Mouse (Mus musculus) small intestine, adult 2 months (tissue): Measurements from ENCODE around the gene Apoc2. TPM values are rescaled to one million over a fixed set of nuclear protein-coding genes. Genes with fewer than 3 reads are reported as not detected.

ENCODE experiments used
- H3K27ac ChIP-seq: fragments of 200-500 bp; 2 replicates; pipeline ENCODE4 v1.5.1; 2012; ENCODE audit warnings: low read depth, low read length, control low read depth, inconsistent platforms; ENCODE audit not compliant: insufficient read depth
- H3K27me3 ChIP-seq: fragments of 200-500 bp; 2 replicates; pipeline ENCODE4 v1.6.1; 2012; ENCODE audit warnings: mild to moderate bottlenecking, moderate library complexity, low read length, inconsistent platforms; ENCODE audit not compliant: control insufficient read depth, insufficient read depth
- H3K36me3 ChIP-seq: fragments of 200-500 bp; 2 replicates; pipeline ENCODE4 v1.6.1; 2012; ENCODE audit warnings: mild to moderate bottlenecking, low read length, control low read depth, inconsistent platforms; ENCODE audit not compliant: control insufficient read depth, insufficient read depth
- H3K4me1 ChIP-seq: fragments of 200-500 bp; 2 replicates; pipeline ENCODE4 v1.6.1; 2012; ENCODE audit warnings: low read length, inconsistent platforms, mixed read lengths; ENCODE audit not compliant: control insufficient read depth, insufficient read depth, insufficient read length
- H3K4me3 ChIP-seq: fragments of 200-500 bp; 2 replicates; pipeline ENCODE4 v1.5.1; 2012; ENCODE audit warnings: low read depth, mild to moderate bottlenecking, control low read depth, inconsistent platforms, low read length, moderate library complexity
- CTCF ChIP-seq: fragments of 200-500 bp; IDR thresholded peaks from 2 replicates; pipeline ENCODE4 v1.5.1; 2012; ENCODE audit warnings: low read depth, mild to moderate bottlenecking, control low read depth, inconsistent platforms, low read length, moderate library complexity, mixed read lengths; ENCODE audit not compliant: insufficient replicate concordance, insufficient read length; ENCODE audit errors: extremely low read depth
- POLR2A ChIP-seq: fragments of 200-500 bp; IDR thresholded peaks from 2 replicates; pipeline ENCODE4 v1.6.1; 2012; ENCODE audit warnings: low read depth, mild to moderate bottlenecking, control low read depth, inconsistent platforms, low read length, moderate library complexity
- WGBS: fragments of 180-500 bp; shearing (Covaris S2); methylation state at CpG from one replicate; pipeline ENCODE4 v1.1.7; 2018; 5-methylcytosine and 5-hydroxymethylcytosine counted together
- polyA plus RNA-seq: library from polyadenylated mRNA; depleted of rRNA; stranded (reverse); fragments of >200 nt; gene quantifications from 2 replicates; pipeline ENCODE4 v1.2.3, GENCODE M21; 2012

The Apoc2 gene
- polyA plus RNA-seq, 1 experiment, result 1,337 TPM

DNA sequence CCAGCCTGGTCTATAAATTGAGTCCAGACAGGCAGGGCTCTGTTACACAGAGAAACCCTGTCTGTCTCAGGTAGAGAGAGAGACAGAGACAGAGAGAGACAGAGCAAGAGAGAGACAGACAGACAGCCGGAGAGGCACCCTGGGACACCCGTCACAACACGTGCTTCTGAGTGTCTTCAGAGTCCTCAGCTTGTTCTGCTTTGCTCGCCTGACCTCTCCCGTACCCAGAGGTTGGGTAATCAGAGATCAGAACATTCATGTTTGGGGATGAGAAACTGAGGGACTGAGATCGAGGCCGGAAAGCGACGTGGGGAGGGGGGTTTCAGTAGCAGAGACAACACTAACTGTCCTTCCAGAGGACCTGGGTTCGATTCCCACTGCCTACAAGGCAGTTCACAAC is 1.9 kb downstream of the Apoc2 start:
- H3K36me3 ChIP-seq, result no peaks in the 10 kb centered on the region
- TF ChIP-seq POLR2A (no peak), CTCF (no peak)
- H3K4me1 ChIP-seq, result peaks cover 31% of the 10 kb centered on the region
- 78% methylated on average over 10 of the region's 10 CpGs for WGBS
- H3K4me3 ChIP-seq, result peak overlapping the region; percentile 51
- H3K27me3 ChIP-seq, result no peaks in the 10 kb centered on the region
- H3K27ac ChIP-seq, result peak overlapping the region; percentile 82

DNA sequence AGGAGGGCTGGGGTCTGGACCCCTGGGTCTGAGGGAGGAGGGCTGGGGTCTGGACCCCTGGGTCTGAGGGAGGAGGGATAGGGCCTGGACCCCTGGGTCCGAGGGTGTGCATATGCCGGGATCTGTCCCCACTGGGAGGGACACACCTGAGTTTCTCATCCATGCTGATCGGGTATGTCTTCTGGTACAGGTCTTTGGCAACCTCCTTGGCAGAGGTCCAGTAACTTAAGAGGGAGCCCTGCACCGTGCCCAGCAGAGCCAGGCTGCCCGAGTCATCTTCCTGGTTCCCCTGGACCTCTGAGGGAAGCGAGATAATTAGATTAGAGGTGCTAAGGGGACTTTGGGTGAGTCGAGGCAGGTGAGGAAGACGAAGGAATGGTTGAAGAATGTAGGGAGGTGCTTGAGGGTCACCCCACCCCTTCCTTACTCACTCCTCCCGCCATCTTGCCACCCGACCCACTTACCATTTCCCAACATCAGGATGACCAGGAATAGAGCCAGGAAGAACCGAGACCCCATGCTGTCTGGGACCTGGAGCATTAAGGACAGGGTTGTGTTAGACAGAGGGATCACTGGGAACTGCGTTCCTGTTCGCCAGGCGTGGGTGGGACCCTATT is 4.5 kb downstream of the Apoc2 start:
- Histone ChIP-seq H3K4me1 (peaks cover 23% of the 10 kb centered on the region), H3K27ac (no peak overlapping the region), H3K4me3 (no peak overlapping the region), H3K27me3 (no peaks in the 10 kb centered on the region), H3K36me3 (no peaks in the 10 kb centered on the region)
- 44% methylated on average over 14 of the region's 14 CpGs for WGBS
- no peak for TF ChIP-seq CTCF
- TF ChIP-seq POLR2A, result no peak

DNA sequence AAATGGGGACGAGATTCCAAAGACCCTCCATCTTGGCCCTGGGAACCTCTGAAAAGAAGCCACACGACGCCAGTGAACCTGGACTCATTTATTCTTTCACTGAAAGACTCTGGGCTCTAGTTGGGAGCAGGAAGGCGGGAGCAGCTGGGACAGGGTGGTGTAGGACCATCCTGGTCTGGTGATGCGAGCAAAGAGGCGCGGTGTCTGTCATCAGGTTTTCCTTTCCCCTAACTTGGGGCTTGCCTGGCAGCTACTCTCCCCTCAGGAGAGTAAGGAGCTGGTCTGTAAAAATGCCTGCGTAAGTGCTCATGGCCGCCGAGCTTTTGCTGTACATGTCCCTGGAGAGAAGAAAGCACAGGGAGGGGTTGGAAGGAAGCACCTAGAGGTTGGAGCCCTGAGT is 6.2 kb downstream of the Apoc2 start:
- no peak for TF ChIP-seq CTCF
- no peak for TF ChIP-seq POLR2A
- 87% methylated on average over 10 of the region's 10 CpGs for WGBS
- Histone ChIP-seq H3K4me3 (no peak overlapping the region), H3K36me3 (no peaks in the 10 kb centered on the region), H3K27me3 (no peaks in the 10 kb centered on the region), H3K4me1 (peaks cover 11% of the 10 kb centered on the region), H3K27ac (no peak overlapping the region)

DNA sequence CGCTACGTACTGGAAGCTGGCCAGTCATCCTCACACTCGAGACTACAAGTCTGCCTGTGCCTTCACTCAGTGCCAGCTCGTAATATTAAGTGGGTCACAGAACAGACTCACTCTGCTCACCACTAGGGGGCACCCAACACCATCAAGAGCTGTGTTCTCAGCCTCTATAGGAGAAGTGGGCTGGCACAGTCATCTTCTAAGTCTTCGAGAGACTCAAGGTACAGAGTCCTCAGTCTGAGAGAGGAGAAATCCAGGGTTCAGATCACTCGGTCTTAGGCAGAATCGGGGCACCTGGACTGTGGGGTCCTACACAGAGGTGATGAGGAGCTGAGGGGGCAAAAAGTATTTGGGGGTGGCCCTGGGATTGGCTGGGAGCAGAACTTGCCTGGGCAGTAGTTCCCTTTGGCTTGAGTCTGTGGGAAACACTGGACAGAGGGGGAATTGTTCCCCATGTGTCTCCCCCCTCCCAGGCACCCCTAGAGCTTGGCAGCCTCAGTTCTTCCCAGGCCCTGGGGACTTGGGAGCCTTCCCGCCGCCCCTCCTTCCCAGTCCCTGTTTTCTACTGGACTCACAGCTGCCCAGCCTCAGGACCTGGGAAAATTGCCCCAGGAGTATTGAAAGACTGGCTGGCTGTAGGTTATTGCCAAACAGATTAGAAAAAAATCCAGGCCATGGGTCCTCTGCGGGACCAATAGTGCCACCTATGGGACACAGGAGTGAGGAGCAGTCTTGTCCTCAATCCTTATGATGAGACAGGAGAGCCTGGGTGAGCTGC is 8.6 kb downstream of the Apoc2 start:
- H3K4me1 ChIP-seq, result peaks cover 4% of the 10 kb centered on the region; the same call in 1 of the 2 replicates
- peak overlapping the region; percentile 71 for H3K27ac ChIP-seq
- WGBS, result 7% methylated on average over 10 of the region's 10 CpGs
- H3K36me3 ChIP-seq, result no peaks in the 10 kb centered on the region
- H3K27me3 ChIP-seq, result no peaks in the 10 kb centered on the region
- H3K4me3 ChIP-seq, result peak overlapping the region; percentile 27
- TF ChIP-seq POLR2A (no peak), CTCF (peak; percentile 88; the same call in 1 of the 2 replicates)

DNA sequence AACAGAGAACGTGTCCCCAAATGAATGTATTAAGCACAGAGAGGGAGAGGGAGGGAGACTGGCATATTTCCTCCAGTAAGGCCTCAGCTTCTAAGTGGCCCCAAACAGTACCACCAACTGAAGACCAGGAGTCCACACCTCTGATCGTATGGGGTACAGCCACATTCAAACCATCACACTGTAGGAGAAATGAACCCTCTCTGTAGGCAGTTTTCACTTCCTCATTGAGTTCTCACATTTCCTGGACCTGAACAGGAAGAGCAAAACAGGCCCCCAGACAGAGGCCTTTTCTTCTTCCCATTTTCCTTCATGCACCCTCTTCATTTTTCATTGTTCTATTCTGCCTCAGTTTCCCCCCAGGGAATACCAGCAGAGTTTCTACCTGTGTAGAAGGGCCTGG is 10.3 kb downstream of the Apoc2 start:
- TF ChIP-seq POLR2A (no peak), CTCF (no peak)
- H3K4me3 ChIP-seq, result no peak overlapping the region
- no peaks in the 10 kb centered on the region for H3K27me3 ChIP-seq
- 0 out of 2 replicates have a peak overlapping the region, but pooled peaks have one; percentile 5 for H3K27ac ChIP-seq
- no peaks in the 10 kb centered on the region for H3K36me3 ChIP-seq
- WGBS, result 81% methylated on average over 2 of the region's 2 CpGs
- H3K4me1 ChIP-seq, result peaks cover 10% of the 10 kb centered on the region; the same call in 1 of the 2 replicates

DNA sequence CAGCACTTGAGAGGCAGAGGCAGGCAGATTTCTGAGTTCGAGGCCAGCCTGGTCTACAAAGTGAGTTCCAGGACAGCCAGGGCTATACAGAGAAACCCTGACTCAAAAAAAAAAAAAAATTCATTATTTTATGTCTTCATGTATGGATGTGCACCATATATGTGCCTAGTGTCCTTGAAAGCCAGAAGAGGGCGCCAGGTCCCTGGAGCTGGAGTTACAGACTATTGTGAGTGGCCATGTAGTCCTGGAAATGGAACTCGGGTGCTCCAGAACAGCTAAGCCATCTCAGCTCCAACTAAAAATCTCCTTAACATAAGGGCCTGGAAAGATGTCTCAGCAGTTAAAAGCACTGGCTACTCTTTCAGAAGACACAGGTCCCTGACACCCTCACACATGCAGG is 11.0 kb downstream of the Apoc2 start:
- Histone ChIP-seq H3K36me3 (peaks cover 1% of the 10 kb centered on the region), H3K4me1 (peaks cover 10% of the 10 kb centered on the region; the same call in 1 of the 2 replicates), H3K4me3 (no peak overlapping the region), H3K27ac (no peak overlapping the region), H3K27me3 (no peaks in the 10 kb centered on the region)
- 81% methylated on average over 3 of the region's 3 CpGs for WGBS
- TF ChIP-seq CTCF (peak; percentile 23; the same call in 1 of the 2 replicates), POLR2A (no peak)
